Mouse (Mus musculus): ENCODE data around the gene Zmym1. TPM values are rescaled to one million over a fixed set of nuclear protein-coding genes. Genes with fewer than 3 reads are reported as not detected.
"Not testable (repeated sequence)": the region's sequence is repeated elsewhere in the genome, so short reads cannot be mapped to it uniquely, and the experiment has no call there.

The Zmym1 gene
- total and polyA plus RNA-seq, 2 experiments from 2014 or later, result 14.9 to 16.2 TPM

DNA sequence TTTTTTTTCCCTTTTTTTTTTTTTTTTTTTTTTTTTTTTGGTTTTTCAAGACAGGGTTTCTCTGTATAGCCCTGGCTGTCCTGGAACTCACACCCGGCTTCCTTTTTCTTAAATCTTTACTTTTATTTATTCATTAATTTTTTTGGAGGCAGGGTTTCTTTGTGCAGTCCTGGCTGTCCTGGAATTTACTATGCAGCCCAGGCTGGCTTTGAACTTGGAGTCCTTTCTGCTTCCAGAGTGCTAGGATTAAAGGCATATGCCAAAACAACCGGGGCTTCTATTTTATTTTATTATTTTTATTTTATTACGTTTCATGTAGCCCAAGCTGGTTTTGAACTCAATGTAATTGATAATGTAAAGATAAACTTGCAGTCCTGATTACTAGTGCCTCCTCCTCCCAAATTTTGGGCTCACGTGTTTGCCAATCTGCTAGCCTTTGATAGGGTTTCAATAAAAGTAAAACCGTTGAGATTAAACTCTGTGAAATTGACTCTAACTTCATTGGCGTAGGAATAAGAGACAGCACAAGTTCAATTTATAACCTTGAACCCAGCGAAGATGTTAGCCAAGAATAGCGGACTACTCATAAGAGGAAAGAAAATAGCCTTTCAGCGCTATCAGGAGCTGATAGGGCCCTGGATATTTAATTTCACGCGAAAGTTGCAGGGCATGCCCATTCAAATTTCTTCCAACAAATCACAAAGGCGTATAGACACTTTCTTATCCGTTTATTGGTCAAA lies 40.4 kb downstream of the Zmym1 start:
- peak overlapping the region; percentile 29 for H3K4me3 ChIP-seq (ENCODE audit: low read depth, low read length)
- H3K36me3 ChIP-seq (ENCODE audit: insufficient read depth), result 0 out of 2 replicates have a peak, but pooled peaks cover 7% of the 10 kb centered on the region
- H3K27ac ChIP-seq (ENCODE audit: low read depth, low read length), result no peak overlapping the region
- no peaks in the 10 kb centered on the region for H3K9me3 ChIP-seq (ENCODE audit: low read length)
- ATAC-seq (no peak), DNase-seq (no peak)
- no peak overlapping the region; the same call in 1 of the 2 replicates for H3K9ac ChIP-seq
- H3K4me1 ChIP-seq (ENCODE audit: insufficient read depth), result peaks cover 7% of the 10 kb centered on the region
- TF ChIP-seq CTCF (IDR thresholded peaks at IDR 0.05; ENCODE audit: low read depth), result no peak
- H3K27me3 ChIP-seq (ENCODE audit: insufficient read depth, low read length), result no peaks in the 10 kb centered on the region
- H3K4me2 ChIP-seq (ENCODE audit: low read depth), result peak overlapping the region; percentile 52
- WGBS, result 10% methylated on average over 13 of the region's 13 CpGs

DNA sequence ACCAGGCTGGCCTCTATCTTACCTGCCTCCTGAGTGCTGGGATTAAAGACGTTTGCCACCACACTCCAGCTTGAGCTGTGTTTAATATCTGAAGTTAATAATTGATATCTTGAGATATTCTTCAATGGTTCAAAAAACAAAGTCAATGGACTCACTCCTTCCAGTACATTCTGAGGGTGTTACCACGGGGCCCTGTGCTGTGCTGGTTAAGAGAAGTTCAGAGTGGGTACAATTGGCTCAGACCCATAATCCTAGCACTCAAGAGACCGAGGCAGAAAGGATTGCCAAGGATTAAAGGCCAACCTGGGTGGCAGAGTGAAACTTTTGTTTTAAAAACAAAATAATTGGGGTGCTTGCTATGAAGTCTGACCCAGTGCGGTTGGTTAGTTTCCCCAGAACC lies 44.6 kb downstream of the Zmym1 start:
- Histone ChIP-seq H3K4me2 (ENCODE audit: low read depth) (no peak overlapping the region), H3K27ac (ENCODE audit: low read depth, low read length) (no peak overlapping the region), H3K9ac (no peak overlapping the region), H3K27me3 (ENCODE audit: insufficient read depth, low read length) (no peaks in the 10 kb centered on the region), H3K4me3 (ENCODE audit: low read depth, low read length) (no peak overlapping the region), H3K4me1 (ENCODE audit: insufficient read depth) (no peaks in the 10 kb centered on the region), H3K9me3 (ENCODE audit: low read length) (no peaks in the 10 kb centered on the region), H3K36me3 (ENCODE audit: insufficient read depth) (no peaks in the 10 kb centered on the region)
- no peak for TF ChIP-seq CTCF (IDR thresholded peaks at IDR 0.05; ENCODE audit: low read depth)
- DNase-seq (no peak), ATAC-seq (no peak)
- WGBS, result 70% methylated on average over 4 of the region's 4 CpGs

GRCm38 (mm10) chr4:127015294-127015993 lies 45.5 kb downstream of the Zmym1 start:
- H3K9ac ChIP-seq; H3K4me1 ChIP-seq (ENCODE audit: insufficient read depth); H3K9me3 ChIP-seq (ENCODE audit: low read length); H3K27me3 ChIP-seq (ENCODE audit: insufficient read depth, low read length); H3K36me3 ChIP-seq (ENCODE audit: insufficient read depth); H3K27ac ChIP-seq (ENCODE audit: low read depth, low read length): not testable (repeated sequence)
- Histone ChIP-seq H3K4me3 (ENCODE audit: low read depth, low read length) (peak overlapping the region; percentile 34), H3K4me2 (ENCODE audit: low read depth) (peak overlapping the region; percentile 34)
- ATAC-seq, result peak; percentile 96
- 10% methylated on average over 14 of the region's 26 CpGs for WGBS
- DNase-seq, result peak; percentile 90
- TF ChIP-seq CTCF (IDR thresholded peaks at IDR 0.05; ENCODE audit: low read depth), result peak; percentile 93

GRCm38 (mm10) chr4:127005113-127005936 lies 55.6 kb downstream of the Zmym1 start:
- peaks cover 7% of the 10 kb centered on the region; the same call in 1 of the 2 replicates for H3K4me1 ChIP-seq (ENCODE audit: insufficient read depth)

DNA sequence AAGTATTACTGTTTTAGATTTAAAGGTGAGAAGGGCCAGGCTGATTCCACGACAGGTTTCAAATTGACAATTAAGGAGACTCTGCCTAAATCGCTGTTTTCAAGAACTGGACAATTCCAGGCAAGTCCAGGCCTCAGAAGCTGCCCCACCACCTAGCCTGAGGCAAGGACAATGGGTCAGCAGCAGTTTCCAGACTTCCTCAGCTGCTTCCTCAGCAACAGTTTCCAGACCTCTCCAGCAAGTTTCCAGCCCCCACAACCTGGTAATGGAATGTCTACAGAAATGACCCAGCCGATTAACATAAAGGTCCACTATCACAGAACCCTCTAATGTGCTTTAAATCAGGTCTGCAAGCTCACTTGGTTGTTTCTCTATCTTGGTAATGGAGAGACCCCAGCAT lies 56.6 kb downstream of the Zmym1 start:
- H3K4me2 ChIP-seq (ENCODE audit: low read depth), result no peak overlapping the region
- H3K9ac ChIP-seq, result no peak overlapping the region
- TF ChIP-seq CTCF (IDR thresholded peaks at IDR 0.05; ENCODE audit: low read depth), result no peak

More at GRCm38 (mm10) chr4:127005113-127005936, 55.6 kb downstream of the Zmym1 start:
- no peaks in the 10 kb centered on the region for H3K9me3 ChIP-seq (ENCODE audit: low read length)
- 8% methylated on average over 25 of the region's 25 CpGs for WGBS
- DNase-seq (peak; percentile 86), ATAC-seq (peak; percentile 95)
- H3K4me3 ChIP-seq (ENCODE audit: low read depth, low read length), result peak overlapping the region; percentile 30
- TF ChIP-seq CTCF (IDR thresholded peaks at IDR 0.05; ENCODE audit: low read depth), result no peak
- H3K36me3 ChIP-seq (ENCODE audit: insufficient read depth), result no peaks in the 10 kb centered on the region
- H3K27ac ChIP-seq (ENCODE audit: low read depth, low read length), result peak overlapping the region; percentile 83
- peak overlapping the region; percentile 63 for H3K4me2 ChIP-seq (ENCODE audit: low read depth)
- H3K27me3 ChIP-seq (ENCODE audit: insufficient read depth, low read length), result no peaks in the 10 kb centered on the region
- peak overlapping the region; percentile 63 for H3K9ac ChIP-seq

DNA sequence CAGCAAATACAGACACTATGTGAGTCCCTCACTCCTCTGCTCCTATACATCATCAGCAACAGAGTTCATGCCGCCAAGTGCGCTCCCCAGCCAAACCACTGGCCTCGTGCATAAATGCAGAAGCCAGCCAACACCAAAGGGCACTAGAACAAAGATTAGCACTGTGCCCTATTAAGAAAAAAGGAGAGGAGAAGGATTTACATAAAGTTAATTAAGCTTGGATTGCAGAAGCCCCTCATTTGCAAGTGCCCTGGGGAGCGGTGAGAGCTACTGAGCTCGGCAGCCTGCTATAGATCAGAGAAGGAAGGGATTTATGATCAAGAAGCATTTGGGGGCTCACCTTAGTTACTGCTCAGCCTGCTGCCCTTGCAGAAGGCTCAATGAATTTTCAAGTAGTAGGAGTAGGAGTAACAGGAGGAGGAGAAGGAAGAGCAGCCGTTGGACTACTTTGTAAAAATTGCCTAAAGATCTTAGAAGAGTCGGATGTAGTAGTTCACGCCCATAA lies 60.3 kb downstream of the Zmym1 start:
- TF ChIP-seq CTCF (IDR thresholded peaks at IDR 0.05; ENCODE audit: low read depth), result no peak
- 20% methylated on average over 8 of the region's 8 CpGs for WGBS
- Histone ChIP-seq H3K4me1 (ENCODE audit: insufficient read depth) (peaks cover 7% of the 10 kb centered on the region; the same call in 1 of the 2 replicates), H3K4me2 (ENCODE audit: low read depth) (no peak overlapping the region), H3K27ac (ENCODE audit: low read depth, low read length) (no peak overlapping the region), H3K36me3 (ENCODE audit: insufficient read depth) (no peaks in the 10 kb centered on the region), H3K4me3 (ENCODE audit: low read depth, low read length) (no peak overlapping the region), H3K27me3 (ENCODE audit: insufficient read depth, low read length) (no peaks in the 10 kb centered on the region), H3K9ac (no peak overlapping the region), H3K9me3 (ENCODE audit: low read length) (no peaks in the 10 kb centered on the region)
- no peak for DNase-seq
- no peak for ATAC-seq

More for the DNA sequence above, 56.6 kb downstream of the Zmym1 start:
- H3K27ac ChIP-seq (ENCODE audit: low read depth, low read length), result no peak overlapping the region
- WGBS, result 73% methylated on average over 3 of the region's 3 CpGs
- H3K27me3 ChIP-seq (ENCODE audit: insufficient read depth, low read length), result no peaks in the 10 kb centered on the region
- peaks cover 7% of the 10 kb centered on the region; the same call in 1 of the 2 replicates for H3K4me1 ChIP-seq (ENCODE audit: insufficient read depth)
- H3K9me3 ChIP-seq (ENCODE audit: low read length), result no peaks in the 10 kb centered on the region
- no peaks in the 10 kb centered on the region for H3K36me3 ChIP-seq (ENCODE audit: insufficient read depth)
- H3K4me3 ChIP-seq (ENCODE audit: low read depth, low read length), result no peak overlapping the region
- DNase-seq, result no peak
- no peak for ATAC-seq

DNA sequence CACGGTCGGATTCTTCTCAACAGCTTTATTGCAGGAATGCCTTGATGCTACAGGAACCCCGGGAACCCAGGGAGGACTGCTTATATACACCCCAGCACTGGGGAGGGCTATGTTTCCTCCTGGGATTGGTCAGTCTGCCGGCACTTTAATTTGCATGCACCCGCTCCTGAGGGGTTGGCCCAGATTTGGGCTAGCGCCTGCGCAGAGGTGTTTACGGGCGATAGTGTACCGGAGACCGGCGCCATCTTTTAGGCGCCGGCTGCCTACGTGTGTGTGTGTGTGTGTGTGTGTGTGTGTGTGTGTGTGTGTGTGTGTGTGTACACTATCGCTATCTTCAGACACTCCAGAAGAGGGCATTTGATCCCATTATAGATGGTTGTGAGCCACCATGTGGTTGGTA lies 61.6 kb downstream of the Zmym1 start:
- not testable (repeated sequence) for H3K27me3 ChIP-seq (ENCODE audit: insufficient read depth, low read length); H3K9me3 ChIP-seq (ENCODE audit: low read length); H3K4me2 ChIP-seq (ENCODE audit: low read depth); H3K9ac ChIP-seq; H3K36me3 ChIP-seq (ENCODE audit: insufficient read depth); H3K4me1 ChIP-seq (ENCODE audit: insufficient read depth); ATAC-seq; H3K4me3 ChIP-seq (ENCODE audit: low read depth, low read length); H3K27ac ChIP-seq (ENCODE audit: low read depth, low read length); DNase-seq
- WGBS, result 97% methylated on average over 16 of the region's 16 CpGs

Data from forebrain, postnatal 0 days (tissue).